Mouse (Mus musculus): Measurements from ENCODE around the gene Prrt2.

DNA sequence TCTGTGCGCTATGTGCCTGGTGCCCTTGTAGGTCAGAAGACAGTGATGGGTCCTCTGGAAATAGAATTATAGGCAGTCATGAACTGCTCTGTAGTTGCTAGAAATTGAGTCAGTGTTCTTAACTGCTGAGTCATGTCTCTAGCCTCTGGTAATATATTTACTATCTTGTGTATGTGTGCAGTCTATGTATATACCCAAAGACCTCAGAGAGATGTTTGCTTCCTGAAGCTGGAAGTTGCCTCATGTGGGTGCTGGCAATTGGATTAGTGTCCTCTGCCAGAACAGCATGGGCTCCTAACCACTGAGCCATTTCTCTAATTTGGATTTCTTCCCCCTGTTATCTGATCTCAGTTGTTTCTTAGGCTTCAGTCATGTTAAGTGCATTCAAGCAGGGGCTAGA is 9.2 kb upstream of the Prrt2 start:
- no peak for TF ChIP-seq CTCF (IDR thresholded peaks at IDR 0.05; ENCODE audit: control insufficient read depth, insufficient read depth, insufficient read length)
- no peak for TF ChIP-seq MYOD1 (IDR thresholded peaks at IDR 0.05; ENCODE audit: control insufficient read depth, insufficient read length, low read depth)
- no peak for TF ChIP-seq CEBPB (IDR thresholded peaks at IDR 0.05; ENCODE audit: low read depth)
